Mouse (Mus musculus) midbrain, postnatal 0 days (tissue): ENCODE results near the gene Hist1h4d. TPM values are rescaled to one million over a fixed set of nuclear protein-coding genes. Genes with fewer than 3 reads are reported as not detected.
"Not testable (repeated sequence)": the region's sequence is repeated elsewhere in the genome, so short reads cannot be mapped to it uniquely, and the experiment has no call there.

ENCODE experiments used
- ATAC-seq: fragments of 200-750 bp; cut with Nextera tagmentation; 2 replicates; pipeline ENCODE4 v1.8.0; 2017; ENCODE audit warnings: moderate number of reproducible peaks, mild to moderate bottlenecking, moderate TSS enrichment, moderate library complexity; ENCODE audit not compliant: low FRiP score
- DNase-seq: peaks from one replicate; pipeline ENCODE4 v3.0.0-alpha.2; 2015; ENCODE audit warnings: low spot score
- H3K27ac ChIP-seq: fragments of 300-500 bp; sonication (generic); 2 replicates; pipeline ENCODE4 v1.5.1; 2014; ENCODE audit warnings: low read depth, mild to moderate bottlenecking, low read length, mixed read lengths
- H3K27me3 ChIP-seq: fragments of 300-500 bp; sonication (generic); 2 replicates; pipeline ENCODE4 v1.6.1; 2014; ENCODE audit warnings: low read length, control low read depth, mixed read lengths; ENCODE audit not compliant: insufficient read depth
- H3K36me3 ChIP-seq: fragments of 300-500 bp; sonication (generic); 2 replicates; pipeline ENCODE4 v1.6.1; 2014; ENCODE audit warnings: low read length, control low read depth, mixed read lengths; ENCODE audit not compliant: insufficient read depth
- H3K4me1 ChIP-seq: fragments of 300-500 bp; sonication (generic); 2 replicates; pipeline ENCODE4 v1.6.1; 2014; ENCODE audit warnings: mild to moderate bottlenecking, control low read depth, antibody characterized with exemption, low read length, mixed read lengths; ENCODE audit not compliant: insufficient read depth
- H3K4me2 ChIP-seq: fragments of 300-500 bp; sonication (generic); 2 replicates; pipeline ENCODE4 v1.6.1; 2014; ENCODE audit warnings: low read depth, mild to moderate bottlenecking, low read length, mixed read lengths; ENCODE audit not compliant: poor library complexity, severe bottlenecking
- H3K4me3 ChIP-seq: fragments of 300-500 bp; sonication (generic); 2 replicates; pipeline ENCODE4 v1.5.1; 2014; ENCODE audit warnings: low read depth, mild to moderate bottlenecking, low read length, moderate library complexity
- H3K9ac ChIP-seq: fragments of 300-500 bp; sonication (generic); replicated peaks from 2 replicates; pipeline ENCODE4 v1.6.1; 2014; ENCODE audit warnings: mild to moderate bottlenecking, low read length, moderate library complexity, mixed read lengths; ENCODE audit not compliant: poor library complexity, severe bottlenecking
- H3K9me3 ChIP-seq: fragments of 300-500 bp; sonication (generic); 2 replicates; pipeline ENCODE4 v1.6.1; 2016; ENCODE audit warnings: low read length, control low read depth
- CTCF ChIP-seq: IDR thresholded peaks from 2 replicates; pipeline ENCODE4 v1.5.1; 2016; ENCODE audit warnings: antibody characterized with exemption, mild to moderate bottlenecking
- WGBS: fragments of 180-500 bp; shearing (Covaris S2); extraction: QIAGEN DNeasy Blood & Tissue Kit; methylation state at CpG from one replicate; pipeline ENCODE4 v1.1.7; 2014; 5-methylcytosine and 5-hydroxymethylcytosine counted together
- polyA plus RNA-seq: library from polyadenylated mRNA; unstranded; fragments of >200 nt; fragmentation: Nextera tagmentation; extraction: Ambion mirVana; gene quantifications from 2 replicates; pipeline ENCODE4 v1.2.1, GENCODE M21; 2015
- total RNA-seq: library from RNA; depleted of rRNA; stranded (reverse); fragments of >200 nt; gene quantifications from 2 replicates; pipeline ENCODE4 v1.2.3, GENCODE M21; 2014; rRNA removed

Gene Hist1h4d
- 900 and 1,141 TPM in 2 replicates for total RNA-seq
- polyA plus RNA-seq, result 18.0 and 18.8 TPM in 2 replicates

- Histone ChIP-seq H3K4me3 (peak within 1 kb of the TSS; percentile 44), H3K27me3 (no peaks in the 10 kb centered on the region), H3K9me3 (no peaks in the 10 kb centered on the region), H3K9ac (peak within 1 kb of the TSS; percentile 46), H3K27ac (peak within 1 kb of the TSS; percentile 59), H3K36me3 (no peaks in the 10 kb centered on the region), H3K4me2 (peak within 1 kb of the TSS; percentile 83), H3K4me1 (peaks cover 3% of the 10 kb centered on the region; the same call in 1 of the 2 replicates)
- DNase-seq, result peak; percentile 99
- TF ChIP-seq CTCF, result no peak
- ATAC-seq, result peak; percentile 89
- WGBS, result under 1% methylated on average over 42 of the region's 43 CpGs
Observed at GRCm38 (mm10) chr13:23581408-23582218, at the start of gene Hist1h4d. Hist1h4d (plus strand) TSS chr13:23581598.

GRCm38 (mm10) chr13:23532262-23533075, 48.9 kb upstream of the Hist1h4d start:
- Histone ChIP-seq H3K27me3 (no peaks in the 10 kb centered on the region), H3K9me3 (no peaks in the 10 kb centered on the region), H3K4me3 (peak overlapping the region; percentile 52), H3K36me3 (no peaks in the 10 kb centered on the region), H3K27ac (no peak overlapping the region), H3K4me2 (peak overlapping the region; percentile 58), H3K9ac (no peak overlapping the region), H3K4me1 (peaks cover 10% of the 10 kb centered on the region)
- ATAC-seq, result no peak
- TF ChIP-seq CTCF, result no peak
- 21% methylated on average over 9 of the region's 9 CpGs for WGBS
- DNase-seq, result no peak

GRCm38 (mm10) chr13:23533560-23534367, 47.6 kb upstream of the Hist1h4d start, which contains the start of gene Hist1h2af:
Hist1h2af (plus strand) TSS chr13:23533906.
- 0% methylated on average over 23 of the region's 53 CpGs for WGBS
- not testable (repeated sequence) for ATAC-seq, H3K27ac ChIP-seq

GRCm38 (mm10) chr13:23534368-23535131, 46.8 kb upstream of the Hist1h4d start:
- no peak overlapping the region for H3K27ac ChIP-seq
- peaks cover 10% of the 10 kb centered on the region for H3K4me1 ChIP-seq
- H3K4me2 ChIP-seq, result peak overlapping the region; percentile 69
- peak overlapping the region; percentile 46 for H3K4me3 ChIP-seq
- ATAC-seq, result no peak
- no peak for DNase-seq
- under 1% methylated on average over 15 of the region's 15 CpGs for WGBS
- H3K27me3 ChIP-seq, result no peaks in the 10 kb centered on the region
- H3K9ac ChIP-seq, result no peak overlapping the region
- no peak for TF ChIP-seq CTCF
- no peaks in the 10 kb centered on the region for H3K36me3 ChIP-seq
- no peaks in the 10 kb centered on the region for H3K9me3 ChIP-seq

More at GRCm38 (mm10) chr13:23533560-23534367, 47.6 kb upstream of the Hist1h4d start, which contains the start of gene Hist1h2af:
- H3K27me3 ChIP-seq, H3K9ac ChIP-seq, H3K36me3 ChIP-seq, H3K9me3 ChIP-seq: not testable (repeated sequence)
- H3K4me1 ChIP-seq, result peaks cover 10% of the 10 kb centered on the region
- DNase-seq, result peak; percentile 94
- peak within 1 kb of the TSS; percentile 46 for H3K4me3 ChIP-seq
- H3K4me2 ChIP-seq, result peak within 1 kb of the TSS; percentile 69

GRCm38 (mm10) chr13:23535137-23536075, 46.0 kb upstream of the Hist1h4d start, which contains the start of gene Hist1h3g:
Hist1h3g (plus strand) TSS chr13:23535422.
- not testable (repeated sequence) for H3K9ac ChIP-seq, H3K27me3 ChIP-seq, H3K36me3 ChIP-seq, H3K27ac ChIP-seq, H3K9me3 ChIP-seq
- Histone ChIP-seq H3K4me1 (peaks cover 10% of the 10 kb centered on the region), H3K4me2 (peak within 1 kb of the TSS; percentile 69), H3K4me3 (peak within 1 kb of the TSS; percentile 46)
- peak; percentile 85 for ATAC-seq
- WGBS, result under 1% methylated on average over 48 of the region's 62 CpGs
- peak; percentile 97 for DNase-seq
